20 mouse cellular contexts compared by ENCODE assay signal in genomic region chr15:24348975-24349560, GRCm38 (mm10).
"Had no signal": no experiment of that assay in that cellular context is flagged by ENCODE, and none has a peak within 500 bp of the region (broad histone marks: within the 10 kb centered on the region; RNA-seq: fewer than 3 reads in every experiment).

No protein-coding gene starts in this region.

- H3K4me1 ChIP-seq: limb, embryonic 12.5 days; liver, embryonic 13.5 days; lung, embryonic 15.5 days; megakaryocyte, embryonic 14.5 days had no signal

- H3K27me3 ChIP-seq: limb, embryonic 12.5 days; liver, embryonic 13.5 days; lung, embryonic 15.5 days; megakaryocyte, embryonic 14.5 days had no signal

- H3K36me3 ChIP-seq: limb, embryonic 12.5 days; liver, embryonic 13.5 days; lung, embryonic 15.5 days had no signal

- H3K4me2 ChIP-seq: limb, embryonic 12.5 days; liver, embryonic 13.5 days; lung, embryonic 15.5 days had no signal

- H3K9ac ChIP-seq: limb, embryonic 12.5 days; liver, embryonic 13.5 days; liver, postnatal 0 days; lung, embryonic 15.5 days had no signal

- H3K27ac ChIP-seq: kidney, postnatal 0 days; limb, embryonic 12.5 days; liver, embryonic 13.5 days; lung, embryonic 15.5 days; macrophage had no signal

- H3K9me3 ChIP-seq: limb, embryonic 12.5 days; liver, embryonic 13.5 days; lung, embryonic 15.5 days; megakaryocyte, embryonic 14.5 days had no signal

- DNase-seq: kidney, adult 8-10 months; kidney, postnatal 36 days; layer of hippocampus, adult 9-11 months; layer of hippocampus, postnatal 36 days; liver; liver, embryonic 13.5 days; liver, postnatal 0 days; lung, postnatal 14 days; retina, postnatal 1 day; right cerebral cortex, postnatal 4 days; spleen, adult 18-20 months; thymus, adult 18-20 months; thymus, postnatal 14 days had no signal

- ATAC-seq: intestine, postnatal 0 days; liver, postnatal 0 days had no signal

- H3K4me3 ChIP-seq: limb, embryonic 12.5 days; liver, embryonic 13.5 days; lung, embryonic 15.5 days; megakaryocyte, embryonic 14.5 days; myocyte had no signal
